Mouse (Mus musculus) cerebellum, adult 9-11 months (tissue): ENCODE data around the gene Mcm10.

Source experiments
- DNase-seq: peaks from one replicate; pipeline ENCODE4 v3.0.0; 2022

Mcm10 gene

DNA sequence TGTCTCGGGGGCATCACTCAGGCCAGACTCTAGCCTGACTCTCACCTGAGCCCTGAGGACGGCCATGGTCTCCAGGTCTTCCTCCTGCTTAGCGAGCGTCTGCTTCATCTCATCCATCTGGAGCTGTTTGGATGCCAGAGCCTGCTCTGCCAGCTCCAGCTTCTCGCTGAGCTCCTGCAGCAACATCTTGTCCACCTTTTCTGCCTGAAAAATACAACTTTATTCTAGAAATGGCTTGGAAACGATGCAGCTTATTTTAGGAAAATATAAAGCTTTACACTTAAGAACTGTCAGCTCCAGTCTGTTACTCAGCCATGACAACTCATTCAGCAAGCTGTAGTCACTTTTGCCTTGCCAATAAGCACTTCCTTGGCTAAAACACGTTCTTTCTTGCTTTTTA, 18.6 kb upstream of the Mcm10 start:
- DNase-seq: peak; percentile 74

DNA sequence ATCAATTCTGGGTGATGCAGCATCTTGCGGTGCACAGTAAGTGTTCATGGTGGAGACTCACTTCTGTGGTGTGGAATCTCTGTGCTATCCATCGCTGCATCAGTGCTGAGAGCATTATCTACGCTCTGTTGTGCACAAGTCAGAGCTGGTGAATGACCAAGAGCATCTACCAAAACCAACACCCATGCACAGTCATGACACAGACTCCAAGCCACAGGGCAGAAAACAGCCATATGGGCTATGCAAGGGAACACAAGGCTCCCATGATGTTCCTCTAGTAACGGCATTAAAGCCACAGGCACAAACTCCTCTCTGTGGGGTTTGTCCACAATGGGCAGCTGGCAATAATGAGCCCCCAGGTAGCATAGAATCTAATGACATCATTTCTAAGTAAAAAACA, 17.2 kb upstream of the Mcm10 start:
- no peak for DNase-seq

DNA sequence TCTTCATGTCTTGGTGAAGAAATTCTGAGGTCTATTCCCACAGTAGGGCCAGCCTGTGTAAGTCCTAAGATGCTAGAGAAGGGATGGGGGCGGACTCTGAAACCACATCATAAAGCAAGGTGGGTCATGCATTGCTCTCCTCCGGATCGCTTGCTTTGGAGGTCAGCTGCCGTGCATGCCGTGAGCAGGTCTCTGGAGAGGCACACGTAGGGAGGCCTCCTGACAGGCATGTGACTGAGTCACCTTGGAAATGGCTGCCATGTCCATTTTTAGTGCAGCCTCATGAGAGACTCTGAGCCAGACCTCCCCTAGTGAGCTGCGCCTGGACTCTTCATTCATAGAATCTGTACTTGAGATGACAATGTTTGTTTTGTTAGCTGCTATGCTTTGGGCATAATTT, 15.5 kb upstream of the Mcm10 start:
- DNase-seq: no peak

DNA sequence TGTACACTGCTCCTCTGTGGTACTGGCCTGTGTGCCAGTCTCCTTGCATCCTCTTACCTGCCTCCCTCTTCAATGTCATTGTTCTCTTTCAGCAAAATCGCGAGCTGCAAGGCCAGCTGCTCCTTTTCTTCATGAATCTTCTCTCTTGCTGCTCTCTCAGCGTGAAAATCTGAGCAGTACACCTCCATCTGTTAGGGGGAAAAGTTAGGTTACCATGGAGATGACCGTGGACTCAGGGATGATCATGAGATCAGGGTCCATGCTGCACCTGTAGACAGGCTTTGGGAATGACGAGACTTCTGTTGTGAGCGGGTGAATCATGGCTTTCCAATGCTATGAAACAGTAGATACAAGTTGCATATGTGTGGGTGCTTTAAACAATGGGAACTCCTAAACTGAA, 14.5 kb upstream of the Mcm10 start:
- no peak for DNase-seq

DNA sequence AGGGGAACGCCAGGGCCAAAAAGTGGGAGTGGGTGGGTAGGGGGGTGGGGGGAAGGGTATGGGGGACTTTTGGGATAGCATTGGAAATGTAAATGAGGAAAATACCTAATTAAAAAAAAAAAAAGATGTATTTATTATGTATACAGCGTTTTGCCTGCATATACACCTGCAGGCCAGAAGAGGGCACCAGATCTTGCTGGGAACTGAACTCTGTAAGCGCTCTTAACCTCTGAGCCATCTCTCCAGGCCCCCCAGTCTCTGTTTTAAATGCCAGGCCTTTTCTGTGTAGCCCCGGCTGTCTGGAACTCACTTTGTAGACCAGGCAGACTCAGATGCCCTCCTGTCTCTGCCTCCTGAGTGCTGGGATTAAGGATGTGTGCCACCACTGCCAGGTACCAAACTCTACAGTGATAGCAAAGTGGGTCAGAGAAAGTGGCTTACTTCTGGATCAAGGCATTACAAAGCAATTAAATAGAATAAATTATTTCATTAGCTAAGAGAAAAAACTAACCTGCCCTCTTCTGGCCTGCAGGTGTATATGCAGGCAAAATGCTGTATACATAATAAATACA, 12.7 kb upstream of the Mcm10 start:
- DNase-seq: no peak

DNA sequence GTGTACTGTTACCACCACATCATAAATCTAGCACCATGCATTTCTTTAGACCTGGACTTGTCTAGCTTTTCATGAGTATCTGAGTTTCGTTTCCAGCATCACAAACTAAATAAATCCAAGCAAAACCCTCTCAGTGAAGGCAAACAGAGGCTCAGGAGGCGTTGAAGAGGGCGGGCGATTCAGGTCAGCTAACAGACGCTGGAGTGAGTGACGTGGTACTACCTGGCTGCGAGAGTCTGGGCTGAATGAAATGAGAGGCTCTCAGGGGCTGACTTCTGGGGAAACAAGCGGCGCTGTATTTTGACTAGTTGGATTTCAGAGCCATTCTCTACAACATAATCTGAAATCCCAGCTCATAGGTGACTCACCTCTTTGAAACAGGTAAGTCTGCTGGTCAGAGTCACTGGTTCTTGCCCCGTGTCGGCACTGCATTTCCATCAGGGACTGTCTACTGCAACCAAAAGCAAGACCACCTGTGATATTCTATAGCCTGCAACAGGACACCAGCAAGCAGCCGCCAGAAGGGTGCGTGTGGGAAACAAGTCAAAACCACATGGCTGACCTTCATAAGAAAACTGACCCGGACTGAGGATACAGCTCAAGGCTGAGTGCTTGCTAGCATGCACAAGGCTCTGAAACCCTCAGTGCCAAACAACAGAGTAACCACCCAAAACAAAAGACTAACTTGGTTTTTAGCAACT, 11.3 kb upstream of the Mcm10 start:
- no peak for DNase-seq

DNA sequence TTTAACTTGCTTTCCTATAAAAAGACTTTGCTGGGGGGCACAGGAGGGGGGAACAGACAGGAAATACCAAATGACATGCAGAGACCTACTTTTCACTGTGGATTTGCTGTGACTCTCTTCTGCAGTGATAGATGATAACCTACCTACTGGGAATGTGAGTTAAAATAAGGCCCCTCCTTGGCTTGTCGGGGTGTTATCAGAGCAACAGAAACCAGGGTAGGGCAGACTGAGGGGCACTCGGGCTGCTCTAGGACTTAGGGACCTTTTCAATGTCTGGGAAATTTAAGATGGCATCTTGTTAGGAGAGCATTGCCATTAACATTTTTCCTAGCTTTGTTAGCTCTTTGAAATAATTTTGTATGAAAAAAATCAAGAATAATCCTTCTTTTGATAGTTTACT, 10.7 kb upstream of the Mcm10 start:
- DNase-seq: no peak

DNA sequence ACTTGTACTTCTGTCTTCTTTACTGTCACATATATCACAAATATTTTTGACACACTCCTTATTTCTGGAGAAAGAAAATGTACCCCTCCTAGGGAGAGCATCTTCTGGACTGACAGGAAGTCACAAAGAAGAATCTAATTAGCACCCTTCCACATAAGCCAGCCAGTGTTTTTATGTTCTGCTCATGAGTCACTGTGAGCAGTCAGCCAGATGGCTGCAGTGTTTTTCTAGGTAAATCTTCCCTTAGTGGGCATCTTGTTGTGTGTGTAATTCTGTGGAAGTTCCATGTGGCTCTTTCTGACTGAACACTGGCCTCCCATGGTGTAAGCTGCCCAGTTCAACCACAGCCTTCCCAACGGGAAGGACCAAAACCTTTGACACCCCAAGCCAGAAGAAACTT, 7.1 kb upstream of the Mcm10 start:
- DNase-seq: no peak

DNA sequence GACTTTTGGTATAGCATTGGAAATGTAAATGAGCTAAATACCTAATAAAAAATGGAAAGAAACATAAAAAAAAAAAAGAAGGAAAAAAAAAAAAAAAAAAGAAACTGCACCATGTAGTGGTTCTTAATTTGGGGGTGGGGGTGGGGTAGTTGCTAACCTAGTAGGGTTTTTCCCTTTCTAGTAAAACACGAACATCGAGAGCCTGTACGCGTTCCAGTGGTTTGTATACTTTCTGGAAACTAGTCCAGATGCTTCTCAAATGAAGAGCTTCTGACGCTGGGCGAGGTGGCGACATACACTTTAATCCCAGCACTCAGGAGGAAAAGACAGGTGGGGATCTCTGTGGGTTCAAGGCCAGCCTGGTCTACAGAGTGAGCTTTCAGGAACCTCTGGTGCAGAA, 4.3 kb upstream of the Mcm10 start:
- DNase-seq: no peak

DNA sequence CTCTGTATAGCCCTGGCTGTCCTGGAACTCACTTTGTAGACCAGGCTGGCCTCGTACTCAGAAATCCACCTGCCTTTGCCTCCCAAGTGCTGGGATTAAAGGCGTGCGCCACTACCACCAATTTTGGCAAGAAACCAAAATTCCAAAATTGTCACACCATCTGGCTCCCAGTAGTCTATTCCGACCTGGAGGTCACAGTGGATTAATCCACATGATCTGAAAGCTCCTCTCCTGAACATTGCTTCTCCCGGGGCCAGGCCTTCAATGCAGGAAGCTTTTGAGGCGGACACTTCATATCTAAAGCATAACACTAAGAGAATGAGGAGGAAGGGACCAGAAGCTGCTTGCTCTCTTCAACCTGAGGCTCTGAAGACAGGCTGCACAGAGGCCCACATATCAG, 2.9 kb upstream of the Mcm10 start:
- DNase-seq: no peak

DNA sequence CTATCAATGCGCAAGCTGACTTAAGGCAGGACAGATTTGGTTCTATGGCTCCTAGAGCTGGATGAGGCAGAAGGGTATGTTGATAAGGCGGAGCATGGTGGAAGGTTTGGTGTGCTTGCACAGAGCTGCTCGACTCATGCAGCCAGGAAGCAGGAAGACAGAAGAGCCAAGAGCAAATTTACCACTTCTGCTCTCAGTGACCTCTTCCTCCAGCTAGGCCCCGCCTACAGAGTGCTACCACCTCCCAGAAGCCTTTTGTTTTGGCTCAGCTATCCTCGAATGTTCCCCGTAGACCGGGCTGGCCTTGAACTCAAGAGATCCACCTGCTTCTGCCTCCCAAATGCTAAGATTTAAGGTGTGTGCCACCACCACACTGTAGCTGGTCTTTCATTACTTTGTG, 2.0 kb upstream of the Mcm10 start:
- DNase-seq: no peak

DNA sequence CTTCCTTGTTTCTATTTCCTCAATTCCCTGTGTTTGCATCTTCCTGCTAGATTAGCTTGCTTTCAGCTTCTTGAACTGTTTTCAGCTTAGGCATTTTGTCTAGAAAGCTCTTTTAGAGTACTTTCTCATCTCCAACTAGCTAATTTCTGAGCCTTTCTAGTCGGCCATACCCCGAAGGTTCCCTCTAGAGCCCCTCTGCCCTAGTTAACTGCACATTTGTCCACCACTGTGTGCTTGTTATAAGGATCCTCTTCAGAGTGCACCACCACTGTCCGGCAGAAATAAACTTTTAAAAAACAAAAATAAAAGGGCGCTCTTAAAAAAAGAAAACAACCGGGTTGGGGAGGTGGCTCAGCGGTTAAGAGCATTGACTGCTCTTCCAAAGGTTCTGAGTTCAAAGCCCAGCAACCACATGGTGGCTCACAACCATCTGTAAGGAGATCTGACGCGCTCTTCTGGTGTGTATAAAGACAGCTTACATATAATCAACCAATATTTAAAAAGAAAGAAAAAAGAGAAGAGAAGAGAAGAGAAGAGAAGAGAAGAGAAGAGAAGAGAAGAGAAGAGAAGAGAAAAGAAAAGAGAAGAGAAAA, 597 bp downstream of the Mcm10 start:
- DNase-seq: no peak

DNA sequence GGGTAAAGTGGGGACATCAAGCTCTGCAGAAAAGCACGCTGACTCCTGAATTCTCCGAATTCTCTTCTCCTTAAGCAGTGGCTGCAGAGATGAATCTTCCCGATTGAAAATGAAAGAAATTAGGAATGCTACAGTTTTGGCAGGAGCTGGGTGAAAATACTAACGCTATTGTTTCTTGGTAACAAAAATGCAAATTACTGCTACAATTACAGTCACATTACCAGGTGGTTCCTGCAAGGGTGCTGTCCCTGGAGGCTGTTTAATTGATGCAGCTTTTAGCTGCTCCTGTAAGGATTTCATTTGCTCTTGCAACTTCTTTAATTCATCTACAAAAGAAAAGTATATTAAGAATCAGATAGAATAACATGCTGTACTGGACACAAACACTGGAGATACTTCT, 5.5 kb downstream of the Mcm10 start:
- no peak for DNase-seq

DNA sequence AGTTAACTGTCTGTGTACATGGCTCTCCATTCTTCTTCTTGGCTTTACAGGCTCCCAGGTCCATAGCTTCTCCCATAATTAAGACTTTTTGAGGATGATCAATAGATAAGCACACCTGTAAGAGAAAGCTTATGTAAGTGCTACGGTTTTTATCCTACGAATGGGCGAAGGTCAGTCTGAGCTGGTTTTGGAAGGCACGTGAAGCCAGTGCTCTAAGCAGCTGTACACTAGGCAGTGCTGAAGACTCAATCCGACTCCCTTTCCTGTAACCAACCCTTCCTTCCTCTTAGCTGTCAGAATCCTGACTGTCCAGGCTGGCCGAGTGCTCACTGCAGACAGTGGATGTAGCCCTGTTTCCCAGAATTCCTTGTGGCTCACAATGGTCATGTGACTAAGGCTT, 11.3 kb downstream of the Mcm10 start:
- DNase-seq: no peak

DNA sequence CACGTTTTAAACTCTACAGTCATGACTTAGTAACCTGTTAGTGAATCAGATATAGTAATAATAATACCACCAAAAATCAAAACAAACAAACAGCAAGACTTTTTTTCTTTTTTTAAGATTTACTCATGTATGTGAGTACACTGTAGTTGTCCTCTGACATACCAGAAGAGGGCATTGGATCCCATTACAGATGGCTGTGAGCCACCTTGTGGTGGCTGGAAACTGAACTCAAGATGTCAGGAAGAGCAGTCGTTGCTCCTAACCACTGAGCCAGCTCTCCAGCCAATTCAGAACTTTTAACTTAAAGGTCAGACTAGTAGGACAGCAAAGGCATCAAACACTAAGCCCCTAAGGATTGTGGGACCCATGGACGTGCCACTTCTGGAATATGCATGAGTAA, 13.7 kb downstream of the Mcm10 start:
- no peak for DNase-seq

DNA sequence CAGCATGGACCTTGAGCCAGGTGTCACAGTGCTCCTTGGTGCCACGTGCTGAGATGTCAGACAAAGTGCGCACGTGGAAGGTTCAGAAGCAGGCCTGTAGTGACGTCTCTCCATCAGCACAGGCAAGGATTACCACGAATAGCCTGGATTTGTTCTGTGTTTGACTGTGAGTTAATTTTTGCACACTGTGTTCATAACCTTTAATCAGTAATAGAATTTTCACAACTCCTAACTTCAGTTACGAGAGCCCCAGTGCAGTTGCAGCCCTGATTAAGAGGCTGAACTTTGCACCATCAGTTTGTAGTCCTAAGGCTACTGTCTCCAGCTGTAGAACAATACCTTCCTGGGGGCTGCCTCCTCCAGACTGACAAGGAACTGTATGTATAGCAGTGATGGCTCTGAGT, 16.2 kb downstream of the Mcm10 start:
- no peak for DNase-seq

DNA sequence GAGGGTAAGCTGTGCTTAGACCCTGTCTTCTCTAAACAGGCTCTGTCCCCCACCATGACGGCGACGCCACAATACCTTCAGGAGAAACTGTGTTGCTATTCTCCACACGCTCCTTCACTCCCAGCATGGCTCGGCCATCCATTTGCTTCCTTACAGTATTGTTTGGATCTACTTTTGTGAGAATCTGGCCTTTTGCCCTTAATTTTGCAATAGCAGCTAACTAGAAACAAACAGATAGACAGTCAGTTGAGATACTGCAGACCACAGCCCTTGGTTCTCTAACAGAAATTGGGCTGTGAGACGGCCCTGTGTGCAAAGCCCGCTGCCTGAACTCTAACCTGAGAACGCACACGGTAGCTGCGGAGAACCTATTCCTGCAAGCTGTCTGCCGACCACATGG, 16.9 kb downstream of the Mcm10 start:
- DNase-seq: no peak

DNA sequence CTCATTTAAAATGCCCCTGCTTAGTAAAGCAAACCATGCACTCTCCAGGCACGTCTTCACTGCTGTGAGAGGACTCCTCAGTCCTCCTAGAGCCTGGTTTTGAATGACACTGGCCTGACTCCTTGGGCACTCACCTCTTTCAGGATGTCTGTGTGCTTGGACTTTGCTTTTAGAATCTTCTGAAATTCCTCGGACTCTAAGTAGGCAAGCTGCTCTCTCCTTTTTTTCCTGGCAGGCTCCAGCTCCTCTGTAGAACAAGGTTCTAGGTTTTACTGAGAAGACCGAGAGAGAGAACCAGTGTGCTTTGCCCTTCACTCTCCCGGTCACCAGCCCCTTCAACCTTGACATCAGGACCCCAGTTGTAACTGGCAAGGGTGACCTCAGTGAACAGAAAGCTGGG, 18.2 kb downstream of the Mcm10 start:
- no peak for DNase-seq

DNA sequence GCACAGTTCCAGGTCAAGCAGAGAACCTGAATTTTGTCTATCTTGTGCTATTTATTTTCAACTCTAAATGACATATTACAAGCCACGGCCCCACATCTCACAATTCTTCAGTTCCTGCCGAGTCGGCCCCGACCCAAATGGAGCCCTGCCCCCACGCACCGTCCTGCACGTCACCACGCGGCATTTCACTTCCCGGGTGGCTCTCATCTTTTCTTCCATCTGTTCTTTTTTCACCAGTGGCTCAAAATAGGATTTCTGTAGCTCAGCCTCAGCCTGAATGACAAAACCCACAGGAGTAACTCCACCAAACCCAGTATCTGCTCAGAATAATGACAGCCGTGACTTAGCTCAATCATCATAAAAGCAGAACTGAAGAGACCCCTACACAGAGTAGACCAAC, 19.0 kb downstream of the Mcm10 start:
- DNase-seq: no peak

DNA sequence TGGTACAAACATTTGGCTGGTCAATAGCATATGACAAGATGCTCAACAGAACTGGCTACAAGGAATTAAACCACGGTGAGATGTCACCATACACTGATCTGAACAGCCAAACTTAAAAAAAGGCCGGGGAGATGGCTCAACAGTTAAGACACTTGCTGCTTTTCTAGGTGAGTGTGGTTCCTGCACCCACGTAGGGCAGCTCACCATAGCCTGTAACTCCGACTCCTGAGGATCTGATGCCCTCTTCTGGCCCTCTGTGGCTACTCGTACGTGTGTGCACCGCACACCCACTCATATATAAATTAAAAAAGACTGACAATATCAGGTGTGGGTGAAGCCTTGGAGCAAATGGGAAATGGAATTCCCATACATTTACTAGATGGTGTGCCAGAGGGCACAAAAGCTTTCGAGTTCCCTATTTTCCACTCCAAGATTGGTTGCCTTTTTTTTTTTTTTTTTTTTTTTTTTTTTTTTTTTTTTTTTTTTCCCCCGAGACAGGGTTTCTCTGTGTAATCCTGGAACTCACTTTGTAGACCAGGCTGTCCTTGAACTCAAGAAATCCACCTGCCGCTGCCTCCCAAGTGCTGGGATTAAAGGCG, 23.7 kb downstream of the Mcm10 start:
- no peak for DNase-seq

DNA sequence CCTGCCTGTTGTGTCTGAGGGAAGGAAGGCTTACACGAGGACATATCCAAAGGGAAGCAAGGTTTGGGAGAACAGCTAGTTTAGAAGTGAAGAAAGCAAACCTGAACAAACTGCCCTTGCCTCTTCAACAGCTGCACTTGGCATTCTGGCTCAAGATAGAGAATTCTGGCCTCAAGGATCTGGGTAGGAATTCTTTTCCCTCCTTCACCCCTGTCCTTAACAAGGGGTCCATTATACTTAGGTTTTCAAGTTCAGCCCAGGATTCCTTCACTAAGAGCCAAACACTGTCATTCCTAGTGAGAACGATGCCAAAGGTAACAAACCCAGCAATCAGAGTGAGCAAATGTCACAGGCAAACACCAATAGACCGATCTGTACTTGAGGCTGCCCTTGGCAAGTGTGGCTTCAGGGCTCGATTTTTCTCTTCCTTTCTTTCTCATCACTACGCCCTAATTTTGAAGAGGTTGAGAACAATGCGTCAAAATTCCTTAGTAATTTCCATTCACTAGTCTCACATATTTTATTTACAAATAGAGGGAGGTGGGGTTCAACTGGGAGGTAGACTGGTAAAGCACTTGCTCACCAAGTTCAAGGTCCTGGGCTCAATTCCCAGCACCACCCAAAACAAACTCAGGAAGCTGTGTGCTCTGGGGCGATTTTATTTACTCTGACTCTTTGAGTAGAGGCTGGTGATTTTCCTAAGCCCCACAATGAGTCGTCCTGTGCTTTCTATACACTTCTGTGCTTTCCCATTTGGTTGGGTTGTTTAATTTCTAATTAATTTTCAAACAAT, 25.0 kb downstream of the Mcm10 start:
- no peak for DNase-seq

DNA sequence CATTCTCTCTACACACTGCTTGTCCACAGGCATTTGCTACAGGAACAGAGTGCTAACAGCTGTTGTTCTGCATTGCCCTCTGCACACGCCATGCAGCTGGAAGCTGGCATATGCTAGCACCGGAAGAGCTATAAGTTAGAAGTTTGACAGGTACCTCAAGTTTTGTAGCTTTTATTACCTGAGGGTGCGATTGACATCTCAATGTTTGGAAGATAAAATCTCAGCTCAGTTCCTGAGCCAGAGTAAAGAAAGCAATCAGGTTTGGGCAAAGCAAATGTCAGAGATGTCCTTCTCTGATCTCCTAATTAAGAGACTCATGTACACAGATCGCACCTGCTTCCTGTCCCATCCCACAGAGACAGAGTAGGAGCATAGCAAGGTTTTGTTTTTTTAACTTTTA, 25.8 kb downstream of the Mcm10 start:
- DNase-seq: no peak

DNA sequence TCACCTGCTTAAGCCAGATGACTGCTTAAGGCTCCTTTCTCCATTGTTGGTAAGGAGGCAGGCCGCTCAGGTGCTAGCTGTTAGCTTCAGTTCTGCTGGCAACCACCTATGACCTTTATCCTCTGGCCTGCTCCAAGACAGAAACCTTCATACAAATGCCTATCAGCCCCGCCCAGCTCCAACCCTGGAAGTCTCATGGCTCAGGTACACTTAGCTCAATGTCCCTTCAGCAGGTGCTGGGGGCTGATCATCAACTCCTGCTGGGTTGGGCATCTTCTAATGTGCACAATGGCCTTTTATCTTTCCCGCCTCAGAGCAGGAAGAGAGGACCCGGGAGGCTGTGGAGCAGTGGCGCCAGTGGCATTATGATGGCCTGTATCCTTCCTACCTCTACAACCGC, 27.6 kb downstream of the Mcm10 start:
- no peak for DNase-seq

DNA sequence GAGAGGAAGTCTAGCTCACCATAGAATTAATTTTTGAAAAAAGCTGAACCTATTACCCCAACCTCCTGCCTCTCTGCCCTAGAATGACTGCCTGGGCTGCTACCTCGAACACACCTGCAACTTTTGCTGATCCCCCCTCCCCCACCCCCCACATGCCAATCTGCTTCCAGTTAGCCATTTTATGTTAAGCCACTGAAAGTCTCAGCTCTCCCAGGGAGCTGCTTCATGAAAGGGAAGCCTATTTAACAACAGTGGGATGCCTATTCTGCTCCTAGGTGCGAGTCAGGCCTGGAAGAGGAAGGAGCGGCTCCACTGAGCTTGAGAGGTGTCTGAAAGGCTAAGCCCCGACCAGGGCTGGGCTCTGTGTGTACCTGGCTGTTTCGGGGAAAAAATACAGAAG, 28.6 kb downstream of the Mcm10 start:
- no peak for DNase-seq
